Mouse (Mus musculus): ENCODE measurements around the gene 9030025P20Rik. TPM values are rescaled to one million over a fixed set of nuclear protein-coding genes. Genes with fewer than 3 reads are reported as not detected.

Gene 9030025P20Rik
- polyA plus RNA-seq, 1 experiment = 5.7 TPM

Other genes with a start within 250 kb of the 9030025P20Rik start
- gene Wdr27, start 35.3 kb upstream of the 9030025P20Rik start, polyA plus RNA-seq (2012; rRNA removed) = 1.5 and 2.2 TPM in 2 replicates
- 13.0 and 18.3 TPM in 2 replicates for gene 1600012H06Rik, start 35.3 kb upstream of the 9030025P20Rik start, polyA plus RNA-seq (2012; rRNA removed)
- gene Phf10, start 17.2 kb upstream of the 9030025P20Rik start, polyA plus RNA-seq (2012; rRNA removed) = 19.8 and 20.2 TPM in 2 replicates
- gene Gm3417, start 322 bp downstream of the 9030025P20Rik start, polyA plus RNA-seq (2012; rRNA removed) = 0.40 TPM in 1 of 2 replicates, not detected in the other
- gene Gm3435, start 31.7 kb downstream of the 9030025P20Rik start, polyA plus RNA-seq (2012; rRNA removed) = 0.88 and 1.6 TPM in 2 replicates
- 28.3 and 33.2 TPM in 2 replicates for gene Ermard, start 62.7 kb downstream of the 9030025P20Rik start, polyA plus RNA-seq (2012; rRNA removed)
- not detected in 2 replicates for gene Tcte3, start 63.0 kb downstream of the 9030025P20Rik start, polyA plus RNA-seq (2012; rRNA removed)
- 0.27 and 0.49 TPM in 2 replicates for gene Gm3448, start 63.1 kb downstream of the 9030025P20Rik start, polyA plus RNA-seq (2012; rRNA removed)